In the genomic region with DNA sequence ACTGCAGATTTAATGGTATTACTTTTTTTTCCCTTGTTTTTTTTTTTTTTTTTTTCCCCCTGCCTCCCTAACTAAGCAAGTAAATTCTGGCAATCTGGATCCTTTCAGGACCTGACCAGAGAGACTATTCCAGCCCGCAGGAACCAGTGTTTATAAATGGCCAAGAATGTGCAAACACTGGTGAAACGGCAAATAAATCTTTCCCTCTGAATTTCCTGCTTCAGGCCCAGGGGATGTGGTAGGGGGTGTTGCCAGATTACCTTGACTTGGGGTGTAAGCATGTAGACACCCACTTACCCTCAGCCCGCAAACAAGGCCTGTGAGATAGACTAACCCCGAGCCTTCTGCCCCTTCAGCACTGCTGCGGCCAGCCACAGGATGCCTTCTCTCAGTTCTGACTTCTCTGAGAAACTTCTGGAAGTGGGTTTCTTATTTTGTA, we compare ENCODE assay signal across 18 mouse cellular contexts. TPM values are rescaled to one million over a fixed set of nuclear protein-coding genes. Genes with fewer than 3 reads are reported as not detected.
A peak's percentile ranks its signal among the peaks of the same experiment; 100 is the strongest.
DNase-seq lines count a peak whose midpoint lies in the region; ATAC-seq lines count a peak whose summit lies in the region.
"Had no signal": no experiment of that assay in that cellular context is flagged by ENCODE, and none has a peak within 500 bp of the region (broad histone marks: within the 10 kb centered on the region; RNA-seq: fewer than 3 reads in every experiment).

No protein-coding gene starts in this region.

- H3K9me3 ChIP-seq in heart, embryonic 13.5 days, result no peaks in the 10 kb centered on the region
- H3K9me3 ChIP-seq in heart, embryonic 11.5 days (replicated peaks; ENCODE audit: control insufficient read depth, low read length), result no peaks in the 10 kb centered on the region
- no peaks in the 10 kb centered on the region for H3K9me3 ChIP-seq in midbrain, embryonic 10.5 days (replicated peaks)
- H3K9me3 ChIP-seq in midbrain, embryonic 16.5 days (replicated peaks; ENCODE audit: control insufficient read depth, low read length, poor library complexity, severe bottlenecking), result no peaks in the 10 kb centered on the region
- no peaks in the 10 kb centered on the region for H3K9me3 ChIP-seq in intestine, embryonic 15.5 days
- H3K9me3 ChIP-seq in stomach, embryonic 16.5 days (replicated peaks; ENCODE audit: control insufficient read depth, low read length), result no peaks in the 10 kb centered on the region
- H3K9me3 ChIP-seq: hindbrain, embryonic 15.5 days; midbrain, embryonic 15.5 days; neural tube, embryonic 12.5 days had no signal

- DNase-seq in midbrain, embryonic 10.5 days (ENCODE audit: low spot score), result no peak
- DNase-seq in layer of hippocampus, postnatal 10 days (ENCODE audit: low spot score in 2 of 2), result no peak
- DNase-seq in cerebellum, postnatal 4 days (ENCODE audit: low spot score in 2 of 2), result no peak

- H3K27me3 ChIP-seq in heart, embryonic 13.5 days (replicated peaks), result no peaks in the 10 kb centered on the region; the same call in 1 of the 2 replicates
- no peaks in the 10 kb centered on the region for H3K27me3 ChIP-seq in heart, embryonic 11.5 days (ENCODE audit: control insufficient read depth, insufficient read depth, low read length)
- peaks cover 25% of the 10 kb centered on the region for H3K27me3 ChIP-seq in midbrain, embryonic 10.5 days (ENCODE audit: low read depth, poor library complexity, severe bottlenecking)
- no peaks in the 10 kb centered on the region for H3K27me3 ChIP-seq in midbrain, embryonic 16.5 days (ENCODE audit: control insufficient read depth, insufficient read depth, low read depth, low read length)
- H3K27me3 ChIP-seq in intestine, embryonic 15.5 days (replicated peaks), result no peaks in the 10 kb centered on the region
- H3K27me3 ChIP-seq in stomach, embryonic 16.5 days (ENCODE audit: control insufficient read depth, insufficient read depth, low read length), result no peaks in the 10 kb centered on the region
- H3K27me3 ChIP-seq: hindbrain, embryonic 15.5 days; midbrain, embryonic 15.5 days had no signal

- no peak overlapping the region for H3K4me3 ChIP-seq in heart, embryonic 13.5 days
- H3K4me3 ChIP-seq in heart, embryonic 11.5 days (ENCODE audit: low read depth, low read length), result no peak overlapping the region
- no peak overlapping the region for H3K4me3 ChIP-seq in midbrain, embryonic 10.5 days
- H3K4me3 ChIP-seq in midbrain, embryonic 16.5 days (ENCODE audit: low read depth, low read length), result no peak overlapping the region
- no peak overlapping the region for H3K4me3 ChIP-seq in intestine, embryonic 15.5 days (replicated peaks)
- no peak overlapping the region for H3K4me3 ChIP-seq in stomach, embryonic 16.5 days (replicated peaks; ENCODE audit: low read length)
- H3K4me3 ChIP-seq: erythroblast, embryonic 14.5 days; hindbrain, embryonic 15.5 days; midbrain, embryonic 15.5 days; neural tube, embryonic 12.5 days had no signal

- 72% methylated on average over 5 of the region's 5 CpGs for WGBS in heart, embryonic 13.5 days
- 68% methylated on average over 5 of the region's 5 CpGs for WGBS in heart, embryonic 11.5 days (ENCODE audit: insufficient replicate concordance)
- 55% methylated on average over 5 of the region's 5 CpGs for whole genome bisulfite sequencing in midbrain, embryonic 10.5 days
- 65% methylated on average over 5 of the region's 5 CpGs for WGBS in midbrain, embryonic 16.5 days
- 33% methylated on average over 5 of the region's 5 CpGs for WGBS in intestine, embryonic 15.5 days
- 32% methylated on average over 5 of the region's 5 CpGs for WGBS in stomach, embryonic 16.5 days

- H3K4me1 ChIP-seq in heart, embryonic 13.5 days, result peaks cover 43% of the 10 kb centered on the region
- H3K4me1 ChIP-seq in heart, embryonic 11.5 days (ENCODE audit: control insufficient read depth, insufficient read depth, low read length), result peaks cover 26% of the 10 kb centered on the region
- H3K4me1 ChIP-seq in midbrain, embryonic 10.5 days, result peaks cover 73% of the 10 kb centered on the region
- peaks cover 16% of the 10 kb centered on the region for H3K4me1 ChIP-seq in midbrain, embryonic 16.5 days (ENCODE audit: control insufficient read depth, insufficient read depth, low read length)
- peaks cover 44% of the 10 kb centered on the region for H3K4me1 ChIP-seq in intestine, embryonic 15.5 days (replicated peaks)
- peaks cover 54% of the 10 kb centered on the region for H3K4me1 ChIP-seq in stomach, embryonic 16.5 days (ENCODE audit: control insufficient read depth, insufficient read depth, low read length)

- no peak overlapping the region for H3K4me2 ChIP-seq in heart, embryonic 13.5 days
- H3K4me2 ChIP-seq in heart, embryonic 11.5 days, result no peak overlapping the region
- H3K4me2 ChIP-seq in midbrain, embryonic 16.5 days (ENCODE audit: low read length), result no peak overlapping the region
- H3K4me2 ChIP-seq in intestine, embryonic 15.5 days (replicated peaks), result no peak overlapping the region
- H3K4me2 ChIP-seq in stomach, embryonic 16.5 days (ENCODE audit: low read depth, low read length), result no peak overlapping the region
- H3K4me2 ChIP-seq: hindbrain, embryonic 15.5 days; midbrain, embryonic 15.5 days; neural tube, embryonic 12.5 days had no signal

- H3K36me3 ChIP-seq in heart, embryonic 13.5 days, result no peaks in the 10 kb centered on the region
- H3K36me3 ChIP-seq in heart, embryonic 11.5 days (ENCODE audit: control insufficient read depth, insufficient read depth, low read length), result no peaks in the 10 kb centered on the region
- H3K36me3 ChIP-seq in midbrain, embryonic 10.5 days, result no peaks in the 10 kb centered on the region
- no peaks in the 10 kb centered on the region for H3K36me3 ChIP-seq in midbrain, embryonic 16.5 days (ENCODE audit: control insufficient read depth, insufficient read depth, low read length)
- no peaks in the 10 kb centered on the region for H3K36me3 ChIP-seq in intestine, embryonic 15.5 days
- no peaks in the 10 kb centered on the region for H3K36me3 ChIP-seq in stomach, embryonic 16.5 days (ENCODE audit: control insufficient read depth, insufficient read depth, low read length)
- H3K36me3 ChIP-seq: hindbrain, embryonic 15.5 days; midbrain, embryonic 15.5 days; neural tube, embryonic 12.5 days had no signal

- 0 out of 2 replicates have a peak overlapping the region, but pooled peaks have one; percentile 47 for H3K9ac ChIP-seq in heart, embryonic 13.5 days
- H3K9ac ChIP-seq in heart, embryonic 11.5 days (ENCODE audit: low read depth, low read length), result no peak overlapping the region
- no peak overlapping the region for H3K9ac ChIP-seq in midbrain, embryonic 16.5 days (ENCODE audit: low read depth, low read length)
- H3K9ac ChIP-seq in intestine, embryonic 15.5 days, result no peak overlapping the region
- H3K9ac ChIP-seq in stomach, embryonic 16.5 days (ENCODE audit: low read length), result peak overlapping the region; percentile 24; the same call in 1 of the 2 replicates
- H3K9ac ChIP-seq: hindbrain, embryonic 15.5 days; midbrain, embryonic 15.5 days; neural tube, embryonic 12.5 days had no signal

- no peak for ATAC-seq in heart, embryonic 13.5 days (ENCODE audit: extremely low read depth, insufficient number of reproducible peaks, low FRiP score, low TSS enrichment)
- ATAC-seq in heart, embryonic 11.5 days (replicated peaks; ENCODE audit: insufficient number of reproducible peaks, low FRiP score, low TSS enrichment), result no peak
- ATAC-seq in midbrain, embryonic 16.5 days, result no peak
- ATAC-seq in intestine, embryonic 15.5 days, result no peak
- ATAC-seq in stomach, embryonic 16.5 days (ENCODE audit: insufficient read depth, low FRiP score), result no peak

- no peak overlapping the region for H3K27ac ChIP-seq in heart, embryonic 13.5 days (replicated peaks)
- no peak overlapping the region for H3K27ac ChIP-seq in heart, embryonic 11.5 days (ENCODE audit: low read depth, low read length)
- peak overlapping the region; percentile 74 for H3K27ac ChIP-seq in midbrain, embryonic 10.5 days (replicated peaks)
- H3K27ac ChIP-seq in midbrain, embryonic 16.5 days (ENCODE audit: low read length), result no peak overlapping the region
- H3K27ac ChIP-seq in intestine, embryonic 15.5 days, result peak overlapping the region; percentile 81
- peak overlapping the region; percentile 81 for H3K27ac ChIP-seq in stomach, embryonic 16.5 days (ENCODE audit: low read length)
- H3K27ac ChIP-seq: hindbrain, embryonic 15.5 days; midbrain, embryonic 15.5 days; neural tube, embryonic 12.5 days had no signal

RNA-seq across cellular contexts. Expression of a gene that starts 36.9 kb away (rescaled TPM):
- not detected in 2 replicates for polyA plus RNA-seq in heart, embryonic 13.5 days (2015; fragmentation: Nextera tagmentation; extraction: Ambion mirVana)
- not detected in 2 replicates for polyA plus RNA-seq in heart, embryonic 11.5 days (2014; fragmentation: Nextera tagmentation; extraction: Ambion mirVana)
- not detected in 2 replicates for polyA plus RNA-seq in midbrain, embryonic 10.5 days (2016; fragmentation: Nextera tagmentation; extraction: Ambion mirVana)
- polyA plus RNA-seq in midbrain, embryonic 16.5 days (2015; fragmentation: Nextera tagmentation; extraction: Ambion mirVana), result not detected in 2 replicates
- polyA plus RNA-seq in intestine, embryonic 15.5 days (2015; fragmentation: Nextera tagmentation; extraction: Ambion mirVana), result not detected in 2 replicates
- polyA plus RNA-seq in stomach, embryonic 16.5 days (2015; fragmentation: Nextera tagmentation; extraction: Ambion mirVana), result not detected in 2 replicates
- total RNA-seq in layer of hippocampus, postnatal 10 days (2021), result not detected
- total RNA-seq: adrenal gland, postnatal 10 days; gastrocnemius, postnatal 4 days; layer of hippocampus, postnatal 14 days; left cerebral cortex, postnatal 36 days had no signal
- polyA plus RNA-seq: erythroblast, embryonic 14.5 days; heart, postnatal 0 days; hindbrain, embryonic 15.5 days; lung, adult 2 months; midbrain, embryonic 15.5 days; neural tube, embryonic 12.5 days had no signal

Comparison
In these comparisons a context has a peak if more than half of its experiments do, and no peak if none do; other contexts are left out.
1. H3K27ac ChIP-seq: peak in midbrain, embryonic 10.5 days (single experiment), intestine, embryonic 15.5 days (single experiment) and stomach, embryonic 16.5 days (single experiment); none in heart, embryonic 13.5 days (single experiment), heart, embryonic 11.5 days (single experiment) and midbrain, embryonic 16.5 days (single experiment).
2. H3K9ac ChIP-seq: peak in heart, embryonic 13.5 days (single experiment) and stomach, embryonic 16.5 days (single experiment); none in heart, embryonic 11.5 days (single experiment), midbrain, embryonic 16.5 days (single experiment) and intestine, embryonic 15.5 days (single experiment).